Mouse (Mus musculus) hindbrain, embryonic 16.5 days (tissue): ENCODE results near the gene Mapk10. TPM values are rescaled to one million over a fixed set of nuclear protein-coding genes. Genes with fewer than 3 reads are reported as not detected.
"Not testable (repeated sequence)": the region's sequence is repeated elsewhere in the genome, so short reads cannot be mapped to it uniquely, and the experiment has no call there.

Source experiments
- ATAC-seq: fragments of 200-750 bp; cut with Nextera tagmentation; 2 replicates; pipeline ENCODE4 v1.8.0; 2017; ENCODE audit warnings: moderate TSS enrichment, moderate library complexity
- H3K27ac ChIP-seq: fragments of 300-500 bp; sonication (generic); 2 replicates; pipeline ENCODE4 v1.5.1; 2014; ENCODE audit warnings: low read depth, mild to moderate bottlenecking, control low read depth, low read length, moderate library complexity
- H3K27me3 ChIP-seq: fragments of 300-500 bp; sonication (generic); replicated peaks from 2 replicates; pipeline ENCODE4 v1.6.1; 2014; ENCODE audit warnings: low read length; ENCODE audit not compliant: control insufficient read depth, insufficient read depth
- H3K36me3 ChIP-seq: fragments of 300-500 bp; sonication (generic); 2 replicates; pipeline ENCODE4 v1.6.1; 2014; ENCODE audit warnings: mild to moderate bottlenecking, low read length, moderate library complexity, mixed read lengths; ENCODE audit not compliant: control insufficient read depth, insufficient read depth
- H3K4me1 ChIP-seq: fragments of 300-500 bp; sonication (generic); 2 replicates; pipeline ENCODE4 v1.6.1; 2014; ENCODE audit warnings: low read depth, low read length; ENCODE audit not compliant: control insufficient read depth, insufficient read depth
- H3K4me2 ChIP-seq: fragments of 300-500 bp; sonication (generic); 2 replicates; pipeline ENCODE4 v1.6.1; 2014; ENCODE audit warnings: mild to moderate bottlenecking, low read length, control low read depth, moderate library complexity
- H3K4me3 ChIP-seq: fragments of 300-500 bp; sonication (generic); 2 replicates; pipeline ENCODE4 v1.5.1; 2014; ENCODE audit warnings: mild to moderate bottlenecking, low read length, control low read depth, moderate library complexity
- H3K9ac ChIP-seq: fragments of 300-500 bp; sonication (generic); 2 replicates; pipeline ENCODE4 v1.6.1; 2014; ENCODE audit warnings: low read depth, mild to moderate bottlenecking, control low read depth, low read length, moderate library complexity
- H3K9me3 ChIP-seq: fragments of 300-500 bp; sonication (generic); 2 replicates; pipeline ENCODE4 v1.6.1; 2014; ENCODE audit warnings: mild to moderate bottlenecking, low read length, moderate library complexity; ENCODE audit not compliant: control insufficient read depth
- WGBS: fragments of 180-500 bp; shearing (Covaris S2); extraction: QIAGEN DNeasy Blood & Tissue Kit; methylation state at CpG from one replicate; pipeline ENCODE4 v1.1.7; 2014; 5-methylcytosine and 5-hydroxymethylcytosine counted together
- polyA plus RNA-seq: library from polyadenylated mRNA; unstranded; fragments of >200 nt; fragmentation: Nextera tagmentation; extraction: Ambion mirVana; gene quantifications from 2 replicates; pipeline ENCODE4 v1.2.1, GENCODE M21; 2015

Mapk10 gene
- polyA plus RNA-seq, 1 experiment from 2014 or later: 92.4 TPM

- Histone ChIP-seq H3K4me3 (no peak overlapping the region), H3K9ac (no peak overlapping the region), H3K27ac (no peak overlapping the region), H3K4me1 (no peaks in the 10 kb centered on the region), H3K27me3 (no peaks in the 10 kb centered on the region), H3K36me3 (no peaks in the 10 kb centered on the region), H3K4me2 (no peak overlapping the region), H3K9me3 (no peaks in the 10 kb centered on the region)
- no peak for ATAC-seq
- WGBS: 62% methylated on average over 6 of the region's 6 CpGs
Observed at GRCm38 (mm10) chr5:102899680-102900215, 311.4 kb downstream of the Mapk10 start.

DNA sequence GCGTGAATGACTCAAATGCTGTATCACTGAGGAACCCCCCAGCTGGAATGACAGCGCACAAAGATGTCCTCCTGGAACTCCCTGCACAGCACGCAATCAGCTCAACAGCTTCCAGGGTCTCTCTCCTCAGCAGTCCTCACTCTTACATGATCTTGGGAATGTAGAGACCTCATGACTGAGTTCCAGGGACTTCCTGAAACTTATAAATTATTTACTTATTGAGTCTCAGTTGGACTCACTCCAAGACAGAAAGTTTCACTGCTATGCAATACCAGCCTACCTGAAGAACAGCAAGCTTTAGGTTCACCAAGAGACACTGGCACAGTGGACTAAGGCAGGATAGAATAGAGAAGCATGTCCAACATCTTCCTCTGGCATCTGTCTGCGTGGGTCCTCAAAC, 312.8 kb downstream of the Mapk10 start:
- ATAC-seq: no peak
- no peaks in the 10 kb centered on the region for H3K36me3 ChIP-seq
- no peaks in the 10 kb centered on the region for H3K4me1 ChIP-seq
- no peaks in the 10 kb centered on the region for H3K27me3 ChIP-seq
- no peak overlapping the region for H3K9ac ChIP-seq
- H3K9me3 ChIP-seq: no peaks in the 10 kb centered on the region
- 95% methylated on average over 4 of the region's 4 CpGs for WGBS
- H3K4me2 ChIP-seq: no peak overlapping the region
- no peak overlapping the region for H3K27ac ChIP-seq
- no peak overlapping the region for H3K4me3 ChIP-seq

GRCm38 (mm10) chr5:102892226-102892625, 318.9 kb downstream of the Mapk10 start:
- ATAC-seq: no peak
- no peak overlapping the region for H3K9ac ChIP-seq
- H3K4me3 ChIP-seq: no peak overlapping the region
- no peaks in the 10 kb centered on the region for H3K4me1 ChIP-seq
- H3K36me3 ChIP-seq: no peaks in the 10 kb centered on the region
- no peak overlapping the region for H3K4me2 ChIP-seq
- no peak overlapping the region for H3K27ac ChIP-seq
- no peaks in the 10 kb centered on the region for H3K9me3 ChIP-seq
- WGBS: 96% methylated on average over 11 of the region's 11 CpGs
- H3K27me3 ChIP-seq: no peaks in the 10 kb centered on the region

- H3K9me3 ChIP-seq: no peaks in the 10 kb centered on the region
- no peak overlapping the region for H3K9ac ChIP-seq
- no peak overlapping the region for H3K27ac ChIP-seq
- no peaks in the 10 kb centered on the region for H3K4me1 ChIP-seq
- no peaks in the 10 kb centered on the region for H3K36me3 ChIP-seq
- no peak overlapping the region for H3K4me2 ChIP-seq
- no peaks in the 10 kb centered on the region for H3K27me3 ChIP-seq
- WGBS: 90% methylated on average over 2 of the region's 2 CpGs
- ATAC-seq: no peak; the same call in 1 of the 2 replicates
- no peak overlapping the region for H3K4me3 ChIP-seq
Observed at GRCm38 (mm10) chr5:102889163-102889488, 322.0 kb downstream of the Mapk10 start.

- ATAC-seq: peak; percentile 65; the same call in 1 of the 2 replicates
- Histone ChIP-seq H3K9me3 (no peaks in the 10 kb centered on the region), H3K4me2 (no peak overlapping the region), H3K36me3 (no peaks in the 10 kb centered on the region), H3K4me1 (no peaks in the 10 kb centered on the region), H3K9ac (no peak overlapping the region), H3K4me3 (no peak overlapping the region), H3K27ac (no peak overlapping the region), H3K27me3 (no peaks in the 10 kb centered on the region)
- 57% methylated on average over 14 of the region's 14 CpGs for WGBS
Observed at GRCm38 (mm10) chr5:102888482-102889162, 322.5 kb downstream of the Mapk10 start.

DNA sequence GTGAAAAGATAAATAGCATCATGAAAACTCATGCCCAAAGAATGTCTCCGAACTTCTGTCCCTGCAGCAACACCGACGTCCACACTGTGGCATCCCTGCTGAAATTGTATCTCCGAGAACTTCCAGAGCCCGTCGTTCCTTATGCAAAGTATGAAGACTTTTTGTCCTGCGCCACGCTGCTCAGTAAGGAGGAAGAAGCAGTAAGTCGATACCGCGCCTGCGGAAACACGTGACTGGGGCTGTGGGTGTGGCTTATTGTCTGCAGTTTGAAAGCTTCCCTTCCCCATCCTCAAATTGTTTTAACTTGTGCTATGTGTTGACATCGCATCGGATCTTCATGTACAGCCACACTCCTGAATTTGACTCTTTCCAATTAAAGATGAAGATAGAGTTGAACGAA, 335.5 kb downstream of the Mapk10 start:
- no peaks in the 10 kb centered on the region for H3K9me3 ChIP-seq
- H3K9ac ChIP-seq: no peak overlapping the region
- no peaks in the 10 kb centered on the region for H3K4me1 ChIP-seq
- no peaks in the 10 kb centered on the region for H3K36me3 ChIP-seq
- 74% methylated on average over 16 of the region's 16 CpGs for WGBS
- H3K27ac ChIP-seq: no peak overlapping the region
- H3K27me3 ChIP-seq: no peaks in the 10 kb centered on the region
- ATAC-seq: no peak
- no peak overlapping the region for H3K4me2 ChIP-seq
- no peak overlapping the region for H3K4me3 ChIP-seq

GRCm38 (mm10) chr5:102874605-102875298, 336.4 kb downstream of the Mapk10 start:
- 39% methylated on average over 11 of the region's 11 CpGs for WGBS
- Histone ChIP-seq H3K4me1 (no peaks in the 10 kb centered on the region), H3K4me2 (no peak overlapping the region; the same call in 1 of the 2 replicates)

GRCm38 (mm10) chr5:102872996-102873395, 338.1 kb downstream of the Mapk10 start:
- not testable (repeated sequence) for H3K9ac ChIP-seq, H3K27ac ChIP-seq, H3K4me2 ChIP-seq, H3K9me3 ChIP-seq, H3K4me3 ChIP-seq, H3K36me3 ChIP-seq, H3K27me3 ChIP-seq, ATAC-seq, H3K4me1 ChIP-seq
- 88% methylated on average over 8 of the region's 9 CpGs for WGBS

More at GRCm38 (mm10) chr5:102874605-102875298, 336.4 kb downstream of the Mapk10 start:
- no peaks in the 10 kb centered on the region for H3K36me3 ChIP-seq
- no peaks in the 10 kb centered on the region for H3K27me3 ChIP-seq
- H3K27ac ChIP-seq: no peak overlapping the region
- H3K4me3 ChIP-seq: no peak overlapping the region
- ATAC-seq: peak; percentile 79
- no peaks in the 10 kb centered on the region for H3K9me3 ChIP-seq
- H3K9ac ChIP-seq: no peak overlapping the region

DNA sequence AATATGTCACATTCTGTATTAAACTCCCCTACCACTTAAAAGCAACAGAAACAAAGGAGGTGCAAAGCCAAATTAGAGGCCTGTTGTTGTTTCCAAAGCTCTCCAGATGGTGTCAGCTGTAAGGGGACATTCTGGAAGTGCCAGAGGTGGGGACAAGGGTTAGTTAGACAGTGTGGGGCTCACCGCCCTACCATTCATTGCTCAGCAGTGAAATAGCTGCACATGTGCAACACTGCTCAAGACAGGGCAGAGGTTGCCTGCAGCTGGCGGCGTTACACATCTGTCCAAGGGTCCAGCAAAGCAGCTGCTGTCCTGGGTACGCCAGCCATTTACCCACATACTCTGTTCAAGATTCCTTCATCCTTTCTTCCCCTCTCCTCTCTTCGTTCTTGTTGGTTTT, 342.9 kb downstream of the Mapk10 start:
- no peaks in the 10 kb centered on the region for H3K4me1 ChIP-seq
- no peak overlapping the region for H3K4me2 ChIP-seq
- no peak for ATAC-seq
- no peaks in the 10 kb centered on the region for H3K9me3 ChIP-seq
- no peaks in the 10 kb centered on the region for H3K36me3 ChIP-seq
- no peak overlapping the region for H3K27ac ChIP-seq
- H3K27me3 ChIP-seq: no peaks in the 10 kb centered on the region
- H3K4me3 ChIP-seq: no peak overlapping the region
- no peak overlapping the region for H3K9ac ChIP-seq
- WGBS: 58% methylated on average over 5 of the region's 5 CpGs
